Mouse (Mus musculus): ENCODE measurements around the gene Rnf2.

DNA sequence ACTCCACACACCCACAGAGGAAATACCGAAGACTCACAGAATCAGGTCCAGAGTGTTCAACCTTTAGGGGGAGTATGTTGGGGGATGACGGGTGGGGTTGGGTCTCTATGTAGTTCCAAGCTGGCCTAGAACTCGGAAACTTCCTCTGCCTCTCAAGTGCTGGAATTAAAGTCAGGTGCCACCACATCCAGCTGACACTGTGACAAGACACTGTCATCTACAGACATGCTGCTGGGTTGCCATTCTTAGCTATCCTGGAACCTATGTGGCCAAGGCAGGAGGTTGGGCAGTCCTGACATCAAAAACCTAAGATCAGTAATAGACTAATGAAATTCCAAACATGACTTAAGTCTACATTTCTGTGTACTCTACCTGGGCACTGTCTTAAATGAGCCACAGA is 2.4 kb downstream of the Rnf2 start:
- no peak for TF ChIP-seq POLR2A (IDR thresholded peaks at IDR 0.05; ENCODE audit: extremely low read depth, insufficient read depth, low read length)
- TF ChIP-seq CTCF (IDR thresholded peaks at IDR 0.05; ENCODE audit: extremely low read depth, insufficient read depth, low read length), result no peak
